Mouse (Mus musculus) central nervous system, embryonic 14 days (tissue): ENCODE data around the gene Shc2. TPM values are rescaled to one million over a fixed set of nuclear protein-coding genes. Genes with fewer than 3 reads are reported as not detected.

ENCODE experiments used
- polyA plus RNA-seq: library from polyadenylated mRNA; depleted of rRNA; stranded (reverse); fragments of >200 nt; gene quantifications from 2 replicates; pipeline ENCODE4 v1.2.3, GENCODE M21; 2012; rRNA removed

Shc2 gene
- polyA plus RNA-seq: 41.4 and 51.8 TPM in 2 replicates

GRCm38 (mm10) chr10:79637128-79638110 is at the start of gene Shc2:
Gene Shc2, minus strand, starts transcription at chr10:79637918.

GRCm38 (mm10) chr10:79681591-79682245 is 44.0 kb upstream of the Shc2 start, which contains the start of gene Cdc34:
Gene Cdc34, plus strand, starts transcription at chr10:79682195.

GRCm38 (mm10) chr10:79668771-79669575 is 31.3 kb upstream of the Shc2 start, which contains the start of gene Tpgs1:
Gene Tpgs1, plus strand, starts transcription at chr10:79669369.

GRCm38 (mm10) chr10:79664131-79664665 is 26.5 kb upstream of the Shc2 start, which contains the start of gene Madcam1:
Gene Madcam1, plus strand, starts transcription at chr10:79664559.

GRCm38 (mm10) chr10:79645711-79646110 is 8.0 kb upstream of the Shc2 start, which contains the start of gene Odf3l2:
Gene Odf3l2, minus strand, starts transcription at chr10:79645738.

GRCm38 (mm10) chr10:79613578-79614304 is 24.0 kb downstream of the Shc2 start, which contains the start of gene C2cd4c:
Gene C2cd4c, minus strand, starts transcription at chr10:79614025.

GRCm38 (mm10) chr10:79587061-79587751 is 50.5 kb downstream of the Shc2 start, which contains the start of gene Theg:
Gene Theg, minus strand, starts transcription at chr10:79587331.

Other genes starting within 250 kb of the Shc2 start
- not detected in 2 replicates for gene Vmn2r83, start 169.2 kb downstream of the Shc2 start, polyA plus RNA-seq
- 6.7 and 8.7 TPM in 2 replicates for gene Plpp2, start 104.1 kb downstream of the Shc2 start, polyA plus RNA-seq
- gene Mier2, start 82.7 kb downstream of the Shc2 start, polyA plus RNA-seq: 126 and 127 TPM in 2 replicates
- gene Theg, start 50.6 kb downstream of the Shc2 start, polyA plus RNA-seq: not detected in 2 replicates
- 5.7 and 7.0 TPM in 2 replicates for gene C2cd4c, start 23.9 kb downstream of the Shc2 start, polyA plus RNA-seq
- 0.13 TPM in 1 of 2 replicates, not detected in the other for gene Odf3l2, start 7.8 kb upstream of the Shc2 start, polyA plus RNA-seq
- 0.74 and 1.9 TPM in 2 replicates for gene Madcam1, start 26.6 kb upstream of the Shc2 start, polyA plus RNA-seq
- 71.9 and 73.4 TPM in 2 replicates for gene Tpgs1, start 31.5 kb upstream of the Shc2 start, polyA plus RNA-seq
- 129 and 130 TPM in 2 replicates for gene Cdc34, start 44.3 kb upstream of the Shc2 start, polyA plus RNA-seq
- 1.2 and 1.8 TPM in 2 replicates for gene Gzmm, start 51.1 kb upstream of the Shc2 start, polyA plus RNA-seq
- 479 and 560 TPM in 2 replicates for gene Bsg, start 66.6 kb upstream of the Shc2 start, polyA plus RNA-seq
- 7.4 and 8.4 TPM in 2 replicates for gene Hcn2, start 78.7 kb upstream of the Shc2 start, polyA plus RNA-seq
- gene Polrmt, start 108.7 kb upstream of the Shc2 start, polyA plus RNA-seq: 63.8 and 70.7 TPM in 2 replicates
- gene Fgf22, start 117.2 kb upstream of the Shc2 start, polyA plus RNA-seq: 0.55 and 0.59 TPM in 2 replicates
- gene Rnf126, start 129.0 kb upstream of the Shc2 start, polyA plus RNA-seq: 151 and 157 TPM in 2 replicates
- 1.9 and 3.5 TPM in 2 replicates for gene Fstl3, start 139.4 kb upstream of the Shc2 start, polyA plus RNA-seq
- gene Prss57, start 153.0 kb upstream of the Shc2 start, polyA plus RNA-seq: 0.10 and 0.13 TPM in 2 replicates
- gene Palm, start 155.7 kb upstream of the Shc2 start, polyA plus RNA-seq: 138 and 149 TPM in 2 replicates
- 0.93 and 0.94 TPM in 2 replicates for gene Misp, start 183.1 kb upstream of the Shc2 start, polyA plus RNA-seq
- 210 and 249 TPM in 2 replicates for gene Ptbp1, start 216.5 kb upstream of the Shc2 start, polyA plus RNA-seq
- gene Prtn3, start 236.6 kb upstream of the Shc2 start, polyA plus RNA-seq: 14.8 and 17.6 TPM in 2 replicates
- 764 and 843 TPM in 2 replicates for gene Plppr3, start 236.7 kb upstream of the Shc2 start, polyA plus RNA-seq
- 0.29 and 0.48 TPM in 2 replicates for gene Elane, start 248.3 kb upstream of the Shc2 start, polyA plus RNA-seq